Mouse (Mus musculus): ENCODE results near the gene AF067063. TPM values are rescaled to one million over a fixed set of nuclear protein-coding genes. Genes with fewer than 3 reads are reported as not detected.

Gene AF067063
- polyA plus RNA-seq, 1 experiment from 2014 or later = not detected

Other genes with a start within 250 kb of the AF067063 start
- 0.12 and 0.15 TPM in 2 replicates for gene Ccl28, start 206.4 kb downstream of the AF067063 start, polyA plus RNA-seq (2015; fragmentation: Nextera tagmentation; extraction: Ambion mirVana)
- gene Hmgcs1, start 139.8 kb downstream of the AF067063 start, polyA plus RNA-seq (2015; fragmentation: Nextera tagmentation; extraction: Ambion mirVana) = 202 and 204 TPM in 2 replicates
- gene Nim1k, start 74.3 kb downstream of the AF067063 start, polyA plus RNA-seq (2015; fragmentation: Nextera tagmentation; extraction: Ambion mirVana) = 1.3 and 1.4 TPM in 2 replicates
- gene Zfp131, start 39.3 kb downstream of the AF067063 start, polyA plus RNA-seq (2015; fragmentation: Nextera tagmentation; extraction: Ambion mirVana) = 28.3 and 30.3 TPM in 2 replicates
- not detected in 2 replicates for gene D13Ertd608e, start 5.8 kb upstream of the AF067063 start, polyA plus RNA-seq (2015; fragmentation: Nextera tagmentation; extraction: Ambion mirVana)
- not detected in 2 replicates for gene Tcstv1, start 64.6 kb upstream of the AF067063 start, polyA plus RNA-seq (2015; fragmentation: Nextera tagmentation; extraction: Ambion mirVana)
- not detected in 2 replicates for gene Gm21761, start 99.1 kb upstream of the AF067063 start, polyA plus RNA-seq (2015; fragmentation: Nextera tagmentation; extraction: Ambion mirVana)
- gene B020031M17Rik, start 120.6 kb upstream of the AF067063 start, polyA plus RNA-seq (2015; fragmentation: Nextera tagmentation; extraction: Ambion mirVana) = not detected in 2 replicates
- not detected in 2 replicates for gene Gm36079, start 196.8 kb upstream of the AF067063 start, polyA plus RNA-seq (2015; fragmentation: Nextera tagmentation; extraction: Ambion mirVana)
- gene Gm21188, start 222.0 kb upstream of the AF067063 start, polyA plus RNA-seq (2015; fragmentation: Nextera tagmentation; extraction: Ambion mirVana) = not detected in 2 replicates

Measured in kidney, embryonic 16.5 days (tissue).